Mouse (Mus musculus): ENCODE data around the gene Sept9. TPM values are rescaled to one million over a fixed set of nuclear protein-coding genes. Genes with fewer than 3 reads are reported as not detected.
A peak's percentile ranks its signal among the peaks of the same experiment; 100 is the strongest.

Sept9 gene
- polyA plus RNA-seq, 1 experiment from 2014 or later = 186 TPM

DNA sequence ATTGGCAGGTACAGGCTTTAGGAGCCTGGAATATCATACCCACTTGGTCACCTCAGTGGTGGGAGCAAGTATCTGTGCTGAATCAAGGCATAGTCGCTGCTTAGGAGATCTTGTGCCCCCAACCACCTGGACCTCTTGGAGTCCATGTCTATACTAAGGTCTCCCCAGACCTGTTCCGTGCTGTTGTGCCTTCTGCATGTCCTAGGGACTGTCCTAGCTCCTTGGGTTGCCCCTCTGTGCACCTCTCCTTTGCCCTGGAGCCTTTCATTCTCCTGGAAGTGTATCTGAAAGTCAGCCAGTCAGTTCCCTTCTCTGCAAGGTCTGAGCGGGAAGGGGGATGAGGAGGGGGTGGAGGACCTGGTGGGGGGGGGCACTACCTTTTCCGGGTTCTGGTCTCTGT is 68.4 kb downstream of the Sept9 start:
- WGBS = 24% methylated on average over 4 of the region's 4 CpGs
- peak overlapping the region; percentile 96 for H3K27ac ChIP-seq

DNA sequence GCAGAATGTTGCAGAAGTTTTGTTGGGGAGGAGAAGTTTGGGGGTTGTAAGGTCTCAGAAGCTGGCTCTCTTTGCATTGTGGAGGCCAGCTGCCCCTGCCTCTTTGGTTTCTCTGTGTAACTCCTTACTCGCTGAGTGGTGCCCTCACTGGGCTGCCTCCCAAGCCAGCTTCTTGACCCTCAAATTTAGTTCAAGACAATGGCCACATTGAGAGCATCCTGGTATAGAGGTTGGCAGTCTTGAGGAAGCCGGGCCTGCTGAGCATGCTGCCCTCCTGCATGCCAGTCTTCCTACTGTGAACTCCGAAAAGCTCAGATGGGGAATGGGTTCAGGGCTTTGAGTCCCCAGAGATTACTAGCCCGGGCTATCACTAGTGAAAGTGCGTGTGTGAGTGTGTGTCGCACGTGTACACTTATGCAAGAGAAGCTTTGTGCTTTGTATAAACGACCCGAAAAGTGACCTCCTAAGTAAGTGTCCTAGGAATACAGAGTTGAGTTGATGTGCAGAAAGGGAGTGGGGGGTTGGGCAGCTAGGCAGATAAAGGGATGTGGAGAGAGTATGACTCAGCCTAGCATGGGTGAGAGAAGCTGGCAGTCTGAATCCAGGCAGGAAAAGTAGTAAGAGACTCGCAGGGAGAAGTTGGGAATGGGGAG is 69.0 kb downstream of the Sept9 start:
- Histone ChIP-seq H3K27ac (peak overlapping the region; percentile 96), H3K36me3 (peaks cover 19% of the 10 kb centered on the region), H3K9me3 (no peaks in the 10 kb centered on the region), H3K4me1 (replicated peaks) (peaks cover 99% of the 10 kb centered on the region), H3K27me3 (ENCODE audit: insufficient read depth, poor library complexity, severe bottlenecking) (peaks cover 13% of the 10 kb centered on the region; the same call in 1 of the 2 replicates), H3K4me3 (peak overlapping the region; percentile 85)
- DNase-seq (ENCODE audit: low spot score) = no peak
- 42% methylated on average over 10 of the region's 10 CpGs for WGBS

More for the DNA sequence above, 68.4 kb downstream of the Sept9 start:
- H3K36me3 ChIP-seq = peaks cover 19% of the 10 kb centered on the region
- no peak for DNase-seq (ENCODE audit: low spot score)
- H3K4me1 ChIP-seq (replicated peaks) = peaks cover 99% of the 10 kb centered on the region
- H3K9me3 ChIP-seq = no peaks in the 10 kb centered on the region
- peak overlapping the region; percentile 85 for H3K4me3 ChIP-seq
- peaks cover 13% of the 10 kb centered on the region; the same call in 1 of the 2 replicates for H3K27me3 ChIP-seq (ENCODE audit: insufficient read depth, poor library complexity, severe bottlenecking)

- Histone ChIP-seq H3K27me3 (ENCODE audit: insufficient read depth, poor library complexity, severe bottlenecking) (peaks cover 10% of the 10 kb centered on the region; the same call in 1 of the 2 replicates), H3K4me1 (replicated peaks) (peaks cover 99% of the 10 kb centered on the region), H3K4me3 (peak overlapping the region; percentile 85), H3K36me3 (peaks cover 19% of the 10 kb centered on the region), H3K9me3 (no peaks in the 10 kb centered on the region), H3K27ac (peak overlapping the region; percentile 96)
- DNase-seq (ENCODE audit: low spot score) = no peak
- 64% methylated on average over 8 of the region's 8 CpGs for WGBS
Measured at GRCm38 (mm10) chr11:117269053-117269702, 69.7 kb downstream of the Sept9 start.

GRCm38 (mm10) chr11:117269946-117270345 is 70.5 kb downstream of the Sept9 start:
- H3K27ac ChIP-seq = peak overlapping the region; percentile 96
- peaks cover 99% of the 10 kb centered on the region for H3K4me1 ChIP-seq (replicated peaks)
- 74% methylated on average over 6 of the region's 6 CpGs for WGBS

DNA sequence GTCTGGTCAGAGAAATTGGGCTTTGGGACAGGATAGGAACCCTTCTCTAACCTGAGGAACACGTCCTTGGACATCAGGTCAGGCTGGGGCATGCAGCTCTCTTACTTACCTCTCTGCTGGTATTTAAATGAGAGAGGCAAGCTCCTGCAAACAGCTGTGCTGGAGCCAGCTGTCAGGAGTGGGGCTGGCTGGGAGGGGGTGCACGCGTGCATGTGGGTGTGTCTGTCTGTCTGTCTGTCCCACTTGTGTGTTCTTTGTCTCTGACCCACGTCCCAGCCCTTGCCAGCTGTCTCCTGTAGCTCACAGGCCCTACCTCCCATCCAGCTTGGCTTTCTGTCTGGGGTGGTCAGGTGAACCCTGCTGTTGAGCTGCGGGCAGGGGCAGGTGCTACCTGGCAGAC is 75.5 kb downstream of the Sept9 start:
- Histone ChIP-seq H3K9me3 (no peaks in the 10 kb centered on the region), H3K36me3 (peaks cover 24% of the 10 kb centered on the region), H3K27me3 (ENCODE audit: insufficient read depth, poor library complexity, severe bottlenecking) (no peaks in the 10 kb centered on the region), H3K4me3 (no peak overlapping the region), H3K4me1 (replicated peaks) (peaks cover 98% of the 10 kb centered on the region), H3K27ac (peak overlapping the region; percentile 66)
- 71% methylated on average over 5 of the region's 5 CpGs for WGBS
- no peak for DNase-seq (ENCODE audit: low spot score)

More at GRCm38 (mm10) chr11:117269946-117270345, 70.5 kb downstream of the Sept9 start:
- no peaks in the 10 kb centered on the region for H3K9me3 ChIP-seq
- peak overlapping the region; percentile 85; the same call in 1 of the 2 replicates for H3K4me3 ChIP-seq
- peaks cover 19% of the 10 kb centered on the region for H3K36me3 ChIP-seq
- peaks cover 2% of the 10 kb centered on the region; the same call in 1 of the 2 replicates for H3K27me3 ChIP-seq (ENCODE audit: insufficient read depth, poor library complexity, severe bottlenecking)
- no peak for DNase-seq (ENCODE audit: low spot score)

DNA sequence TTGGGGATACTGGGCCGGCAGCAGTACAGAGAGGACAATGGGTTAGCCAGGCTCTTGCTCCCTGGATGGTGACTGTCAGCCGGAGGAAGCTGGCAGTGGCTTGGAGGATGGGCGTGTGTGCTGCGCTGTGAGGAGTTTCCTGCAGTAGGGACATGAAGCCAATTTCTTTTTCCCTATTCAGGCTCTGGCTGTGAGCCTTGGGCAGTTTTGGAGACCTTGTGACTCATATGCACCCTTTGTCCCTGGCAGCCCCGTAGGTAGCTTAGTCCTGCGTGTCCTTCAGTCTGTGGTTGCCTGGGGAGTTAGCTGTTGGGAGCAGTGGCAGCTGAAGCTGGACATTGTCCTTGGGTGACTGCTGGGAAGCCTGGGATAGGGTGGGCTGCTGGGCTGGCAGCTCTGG is 76.5 kb downstream of the Sept9 start:
- H3K4me1 ChIP-seq (replicated peaks) = peaks cover 99% of the 10 kb centered on the region
- 0 out of 2 replicates have a peak overlapping the region, but pooled peaks have one; percentile 0 for H3K4me3 ChIP-seq
- no peaks in the 10 kb centered on the region for H3K27me3 ChIP-seq (ENCODE audit: insufficient read depth, poor library complexity, severe bottlenecking)
- peaks cover 19% of the 10 kb centered on the region for H3K36me3 ChIP-seq
- WGBS = 30% methylated on average over 6 of the region's 6 CpGs
- DNase-seq (ENCODE audit: low spot score) = no peak
- H3K9me3 ChIP-seq = no peaks in the 10 kb centered on the region
- H3K27ac ChIP-seq = peak overlapping the region; percentile 69; the same call in 1 of the 2 replicates

DNA sequence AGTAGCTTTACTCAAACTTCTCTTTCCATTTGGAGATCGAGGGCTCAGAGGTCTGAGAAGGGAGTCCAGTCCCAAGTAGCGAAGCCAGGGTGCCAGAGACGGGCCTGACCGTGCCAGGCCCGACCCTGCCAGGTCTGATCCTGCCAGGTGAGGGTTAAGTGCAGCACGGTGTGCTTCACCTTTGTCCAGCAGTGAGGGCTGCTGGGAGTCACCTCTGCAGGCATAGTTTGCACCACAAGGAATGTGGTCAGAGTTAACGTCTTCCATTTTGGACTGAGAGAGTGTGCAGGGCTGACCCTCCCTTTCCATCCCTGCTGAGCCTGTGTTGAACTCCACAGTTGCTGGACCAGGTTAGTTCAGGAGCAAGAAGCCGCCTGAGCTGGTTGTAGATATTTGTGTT is 77.5 kb downstream of the Sept9 start:
- H3K36me3 ChIP-seq = peaks cover 12% of the 10 kb centered on the region
- no peak for DNase-seq (ENCODE audit: low spot score)
- H3K27me3 ChIP-seq (ENCODE audit: insufficient read depth, poor library complexity, severe bottlenecking) = no peaks in the 10 kb centered on the region
- no peak overlapping the region for H3K4me3 ChIP-seq
- H3K27ac ChIP-seq = no peak overlapping the region
- peaks cover 99% of the 10 kb centered on the region for H3K4me1 ChIP-seq (replicated peaks)
- no peaks in the 10 kb centered on the region for H3K9me3 ChIP-seq
- WGBS = 72% methylated on average over 8 of the region's 8 CpGs

DNA sequence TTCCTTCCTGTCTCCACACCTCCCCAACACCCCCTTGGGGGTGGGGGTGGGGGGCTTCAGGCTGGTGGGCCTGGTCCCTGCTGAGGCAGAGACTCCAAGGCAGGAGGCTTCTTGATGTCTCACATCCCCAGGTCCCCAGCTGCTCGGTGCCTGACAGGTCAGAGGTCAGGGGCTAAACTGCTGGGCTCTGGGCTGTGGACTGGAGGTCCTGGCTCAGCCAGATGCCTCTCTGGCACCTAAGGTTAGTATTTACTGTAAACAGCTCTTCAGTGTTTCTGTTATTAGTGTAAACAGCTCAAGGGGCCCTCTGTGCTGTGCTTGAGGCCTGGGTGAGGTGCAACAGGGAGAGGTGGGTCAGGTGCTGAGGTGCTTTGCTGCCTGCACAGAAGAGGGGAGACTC is 78.7 kb downstream of the Sept9 start:
- no peaks in the 10 kb centered on the region for H3K27me3 ChIP-seq (ENCODE audit: insufficient read depth, poor library complexity, severe bottlenecking)
- peak overlapping the region; percentile 83 for H3K27ac ChIP-seq
- H3K4me1 ChIP-seq (replicated peaks) = peaks cover 99% of the 10 kb centered on the region
- DNase-seq (ENCODE audit: low spot score) = peak; percentile 57
- 0% methylated on average over 1 of the region's 1 CpGs for WGBS
- peaks cover 17% of the 10 kb centered on the region for H3K36me3 ChIP-seq
- peak overlapping the region; percentile 22 for H3K4me3 ChIP-seq
- H3K9me3 ChIP-seq = no peaks in the 10 kb centered on the region

DNA sequence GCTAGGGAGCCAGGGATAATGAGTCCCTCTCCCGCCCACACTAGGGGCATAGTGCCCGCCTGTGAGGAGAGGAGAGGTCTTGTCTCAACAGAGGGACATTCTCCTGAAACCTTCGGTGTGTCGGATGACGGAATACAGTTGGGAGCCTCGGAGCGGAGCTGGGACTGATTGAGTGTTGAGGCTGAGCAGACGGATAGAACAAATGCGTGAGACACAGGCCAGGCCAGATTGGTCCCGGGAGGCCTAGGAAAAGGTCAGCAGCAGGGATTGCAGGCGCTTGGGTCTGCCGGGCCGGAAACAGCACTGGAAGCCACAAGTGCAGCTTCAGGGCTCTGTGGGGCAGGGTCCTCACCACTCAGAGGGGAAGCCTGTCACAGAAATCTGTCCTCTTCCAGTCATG is 79.1 kb downstream of the Sept9 start:
- peaks cover 99% of the 10 kb centered on the region for H3K4me1 ChIP-seq (replicated peaks)
- H3K27me3 ChIP-seq (ENCODE audit: insufficient read depth, poor library complexity, severe bottlenecking) = no peaks in the 10 kb centered on the region
- no peak for DNase-seq (ENCODE audit: low spot score)
- peaks cover 18% of the 10 kb centered on the region for H3K36me3 ChIP-seq
- 41% methylated on average over 13 of the region's 13 CpGs for WGBS
- peak overlapping the region; percentile 18; the same call in 1 of the 2 replicates for H3K4me3 ChIP-seq
- H3K9me3 ChIP-seq = no peaks in the 10 kb centered on the region
- peak overlapping the region; percentile 83 for H3K27ac ChIP-seq

- Histone ChIP-seq H3K4me1 (replicated peaks) (peaks cover 99% of the 10 kb centered on the region), H3K27me3 (ENCODE audit: insufficient read depth, poor library complexity, severe bottlenecking) (no peaks in the 10 kb centered on the region), H3K4me3 (no peak overlapping the region), H3K36me3 (peaks cover 21% of the 10 kb centered on the region), H3K9me3 (no peaks in the 10 kb centered on the region), H3K27ac (peak overlapping the region; percentile 83)
- 36% methylated on average over 4 of the region's 4 CpGs for WGBS
- DNase-seq (ENCODE audit: low spot score) = peak; percentile 67
Measured at GRCm38 (mm10) chr11:117279993-117280392, 80.5 kb downstream of the Sept9 start.

- H3K4me3 ChIP-seq = no peak overlapping the region
- DNase-seq (ENCODE audit: low spot score) = no peak
- peak overlapping the region; percentile 77 for H3K27ac ChIP-seq
- peaks cover 100% of the 10 kb centered on the region for H3K4me1 ChIP-seq (replicated peaks)
- H3K36me3 ChIP-seq = peaks cover 32% of the 10 kb centered on the region
- no peaks in the 10 kb centered on the region for H3K27me3 ChIP-seq (ENCODE audit: insufficient read depth, poor library complexity, severe bottlenecking)
- WGBS = 68% methylated on average over 11 of the region's 11 CpGs
- H3K9me3 ChIP-seq = no peaks in the 10 kb centered on the region
Measured at GRCm38 (mm10) chr11:117283048-117283888, 83.8 kb downstream of the Sept9 start.

DNA sequence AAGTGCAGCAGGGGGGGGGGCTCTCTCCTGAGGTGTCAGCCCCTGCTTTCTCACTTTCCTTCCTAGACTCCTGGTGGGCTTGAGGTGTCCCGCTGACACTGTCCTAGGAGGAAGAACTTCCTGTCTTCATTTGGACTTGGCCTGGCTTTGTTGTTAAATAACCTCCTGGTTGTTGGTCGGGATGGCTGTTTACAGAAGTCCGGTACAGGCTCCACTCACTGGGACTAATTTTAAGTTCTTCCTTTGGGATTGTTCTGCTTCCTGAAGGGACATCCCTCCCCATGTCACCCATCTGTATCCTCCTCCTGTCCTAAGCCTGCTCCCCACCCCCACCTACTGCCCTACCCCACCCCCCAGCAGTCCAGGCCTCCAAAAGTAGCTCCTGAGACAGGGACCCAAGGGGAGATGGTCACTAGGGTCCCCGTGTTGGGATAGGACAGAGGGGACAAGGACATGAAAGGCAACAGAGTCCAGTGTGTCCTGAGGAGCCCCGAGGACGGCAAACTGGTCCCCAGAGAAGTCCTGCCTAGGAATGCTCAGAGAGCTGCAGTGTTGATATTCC is 84.5 kb downstream of the Sept9 start:
- 53% methylated on average over 6 of the region's 6 CpGs for WGBS
- Histone ChIP-seq H3K9me3 (no peaks in the 10 kb centered on the region), H3K36me3 (peaks cover 31% of the 10 kb centered on the region), H3K27me3 (ENCODE audit: insufficient read depth, poor library complexity, severe bottlenecking) (no peaks in the 10 kb centered on the region), H3K4me3 (no peak overlapping the region), H3K4me1 (replicated peaks) (peaks cover 100% of the 10 kb centered on the region), H3K27ac (peak overlapping the region; percentile 77)
- no peak for DNase-seq (ENCODE audit: low spot score)

All from hindbrain, embryonic 10.5 days (tissue).